Mouse (Mus musculus) kidney, adult 9 months (tissue): Measurements from ENCODE around the gene Asb5.
"Not testable (repeated sequence)": the region's sequence is repeated elsewhere in the genome, so short reads cannot be mapped to it uniquely, and the experiment has no call there.

Experiments
- DNase-seq: peaks from one replicate; pipeline ENCODE4 v3.0.0; 2022

Asb5 gene

DNA sequence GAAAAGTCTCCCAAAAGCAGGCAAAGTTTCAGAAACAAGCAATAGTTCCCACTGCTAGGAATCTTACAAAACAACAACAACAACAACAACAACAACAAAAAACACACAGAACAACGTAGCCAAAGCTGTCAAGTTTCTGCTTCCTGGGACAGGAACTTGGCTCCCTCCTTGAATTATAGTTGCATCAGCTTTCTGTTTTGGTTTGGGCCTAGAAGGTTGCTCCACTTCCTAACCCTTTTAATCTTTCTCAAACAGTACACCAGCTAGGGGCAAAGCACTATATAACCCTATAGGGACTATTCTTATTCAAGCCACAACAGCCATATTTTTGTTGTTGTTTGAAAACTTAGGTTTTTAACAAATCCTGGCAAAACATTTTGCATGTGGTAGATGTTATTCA, 12.0 kb downstream of the Asb5 start:
- DNase-seq, result no peak

DNA sequence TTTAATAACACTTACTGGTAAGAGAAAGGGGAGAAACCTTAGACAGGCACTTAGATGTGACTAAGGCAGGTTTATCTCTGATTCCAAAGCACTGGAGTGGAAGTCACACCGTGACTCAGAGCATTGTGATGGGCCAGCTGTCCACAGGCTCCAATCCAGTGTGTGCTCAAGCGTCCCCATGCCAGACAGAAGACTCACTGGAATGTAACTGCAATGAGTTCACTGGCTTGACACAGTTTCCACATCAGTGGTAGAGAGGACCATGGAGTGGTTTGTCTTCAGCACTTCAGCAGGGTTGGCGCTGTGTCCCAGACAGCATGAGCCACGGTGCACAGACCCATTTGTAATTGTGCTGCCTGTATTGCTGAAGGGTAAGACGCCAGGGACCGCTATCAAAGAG, 19.0 kb downstream of the Asb5 start:
- DNase-seq, result no peak

DNA sequence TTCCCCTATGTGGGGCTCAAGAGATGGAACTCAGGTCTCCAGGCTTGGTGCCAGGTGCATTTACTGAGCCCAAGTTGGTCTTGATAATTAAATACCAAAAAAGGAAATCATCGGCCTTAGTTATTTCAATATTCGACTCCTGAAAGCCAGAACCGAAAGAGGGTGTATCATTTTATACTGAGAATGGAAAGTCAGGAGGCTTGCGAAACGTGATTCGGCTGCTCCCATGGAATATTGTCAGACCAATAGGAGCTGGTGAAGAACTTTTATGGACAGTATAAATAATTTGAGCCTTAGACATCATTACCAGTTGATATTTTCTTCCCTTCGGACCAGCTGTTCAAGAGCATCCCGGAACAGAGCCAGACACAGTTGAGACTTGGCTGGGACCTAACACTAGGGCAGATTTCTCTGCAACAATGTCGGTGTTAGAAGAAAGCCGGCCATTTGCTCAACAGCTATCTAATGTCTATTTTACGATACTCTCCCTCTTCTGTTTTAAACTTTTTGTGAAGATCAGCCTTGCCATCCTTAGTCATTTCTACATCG, 20.7 kb downstream of the Asb5 start:
- DNase-seq, result no peak

DNA sequence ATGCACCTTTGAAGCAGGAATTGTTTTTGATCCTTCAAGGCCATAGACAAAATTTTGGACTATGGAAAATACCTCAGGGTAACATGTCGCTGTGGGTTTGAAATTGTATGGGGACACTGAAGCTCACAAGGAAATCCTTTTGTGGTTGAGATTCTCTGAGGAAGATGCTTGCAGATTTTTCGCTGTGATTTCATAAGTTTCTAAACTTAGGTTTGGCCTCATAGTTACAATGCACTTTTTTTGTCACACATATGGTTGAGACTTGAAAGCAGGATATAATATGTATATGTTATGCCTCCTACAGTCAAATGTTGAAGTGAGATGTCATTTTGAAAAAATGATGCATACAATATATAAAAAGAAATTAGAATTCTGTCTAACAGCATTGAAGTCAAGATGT, 25.5 kb downstream of the Asb5 start:
- no peak for DNase-seq

DNA sequence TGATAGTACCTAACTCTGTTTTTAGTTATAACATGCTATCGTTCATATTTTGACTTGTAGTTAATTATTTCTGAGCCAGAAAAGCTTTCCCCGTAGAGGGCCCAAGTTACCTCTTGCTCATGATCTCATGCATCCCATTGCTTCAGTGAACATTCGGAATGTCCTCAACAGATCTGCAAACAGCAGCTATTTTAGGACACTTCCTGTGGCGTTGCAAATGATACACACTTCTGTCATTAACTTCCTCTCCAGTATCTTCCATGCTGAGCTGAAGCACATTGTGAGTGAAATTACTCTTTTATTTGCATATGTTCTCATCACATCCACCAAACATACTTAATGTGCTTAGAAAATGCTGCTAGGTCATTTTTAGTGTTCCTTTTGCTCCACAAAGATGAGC, 32.8 kb downstream of the Asb5 start:
- DNase-seq, result peak; percentile 12

DNA sequence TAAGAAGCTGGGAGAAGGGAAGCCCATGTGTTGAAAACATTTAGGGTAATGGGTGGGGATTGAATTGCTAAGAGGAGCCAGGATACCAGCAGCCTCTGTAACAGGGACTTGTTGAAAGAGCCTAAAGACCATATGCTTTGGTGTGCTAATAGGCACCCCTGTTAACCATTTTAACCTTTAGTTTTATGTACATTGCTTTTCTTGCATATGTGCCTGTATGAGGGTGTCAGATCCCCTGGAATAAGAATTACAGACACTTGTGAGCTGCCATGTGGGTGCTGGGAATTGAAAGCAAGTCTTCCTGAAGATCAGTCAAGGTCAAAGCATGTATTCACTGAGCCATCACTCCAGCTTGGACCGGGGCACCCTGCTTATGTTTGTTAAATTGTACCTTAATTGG, 35.8 kb downstream of the Asb5 start:
- DNase-seq, result no peak

DNA sequence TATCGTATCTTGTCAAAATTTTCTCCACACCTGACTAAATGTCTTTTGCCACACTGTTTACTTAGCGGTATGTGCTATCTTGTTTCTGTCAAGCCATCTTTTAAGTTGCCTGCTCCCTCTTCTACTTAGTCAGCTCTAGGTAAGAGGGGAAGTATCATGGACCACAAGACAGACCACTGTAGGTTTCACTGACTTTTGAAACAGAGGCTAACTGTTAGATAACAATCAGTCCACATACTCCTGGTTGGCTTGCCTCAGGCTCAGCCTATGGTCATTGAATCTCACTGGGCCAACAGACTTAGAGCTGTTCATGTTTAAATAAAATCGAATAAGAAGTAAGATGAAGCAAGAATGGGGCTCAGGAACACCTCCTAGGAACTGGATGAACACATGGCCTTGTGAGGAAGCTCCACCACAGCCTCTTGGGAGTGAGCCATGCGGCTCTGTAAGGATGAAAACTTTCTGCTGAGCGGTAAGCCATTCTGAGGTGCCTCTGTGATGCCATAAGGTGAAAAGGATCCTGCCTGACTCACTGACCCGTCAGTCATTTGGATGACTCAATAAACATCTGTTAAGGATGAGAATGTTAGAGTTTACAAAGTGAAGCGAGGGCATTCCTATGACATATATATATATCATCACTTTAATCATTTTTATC, 36.4 kb downstream of the Asb5 start:
- DNase-seq, result no peak

DNA sequence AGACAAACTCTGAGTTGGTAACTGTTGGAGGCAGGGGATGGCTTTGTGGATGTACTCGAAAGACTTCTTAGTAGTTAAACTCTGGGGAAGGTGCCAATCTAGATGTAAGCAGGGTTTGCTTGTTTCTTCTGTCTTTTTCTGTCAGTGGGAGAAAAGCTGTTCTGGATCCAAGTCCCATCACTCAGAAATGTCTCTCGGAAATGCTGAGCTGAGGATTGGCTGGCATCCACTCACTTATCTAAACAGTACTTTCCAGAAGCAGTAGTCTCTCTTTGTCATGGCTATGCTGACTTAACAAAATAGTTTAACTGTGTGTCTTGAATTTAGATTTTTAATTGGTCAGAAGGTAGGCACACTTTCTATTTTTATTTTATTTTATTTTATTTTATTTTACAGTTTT, 37.8 kb downstream of the Asb5 start:
- no peak for DNase-seq

DNA sequence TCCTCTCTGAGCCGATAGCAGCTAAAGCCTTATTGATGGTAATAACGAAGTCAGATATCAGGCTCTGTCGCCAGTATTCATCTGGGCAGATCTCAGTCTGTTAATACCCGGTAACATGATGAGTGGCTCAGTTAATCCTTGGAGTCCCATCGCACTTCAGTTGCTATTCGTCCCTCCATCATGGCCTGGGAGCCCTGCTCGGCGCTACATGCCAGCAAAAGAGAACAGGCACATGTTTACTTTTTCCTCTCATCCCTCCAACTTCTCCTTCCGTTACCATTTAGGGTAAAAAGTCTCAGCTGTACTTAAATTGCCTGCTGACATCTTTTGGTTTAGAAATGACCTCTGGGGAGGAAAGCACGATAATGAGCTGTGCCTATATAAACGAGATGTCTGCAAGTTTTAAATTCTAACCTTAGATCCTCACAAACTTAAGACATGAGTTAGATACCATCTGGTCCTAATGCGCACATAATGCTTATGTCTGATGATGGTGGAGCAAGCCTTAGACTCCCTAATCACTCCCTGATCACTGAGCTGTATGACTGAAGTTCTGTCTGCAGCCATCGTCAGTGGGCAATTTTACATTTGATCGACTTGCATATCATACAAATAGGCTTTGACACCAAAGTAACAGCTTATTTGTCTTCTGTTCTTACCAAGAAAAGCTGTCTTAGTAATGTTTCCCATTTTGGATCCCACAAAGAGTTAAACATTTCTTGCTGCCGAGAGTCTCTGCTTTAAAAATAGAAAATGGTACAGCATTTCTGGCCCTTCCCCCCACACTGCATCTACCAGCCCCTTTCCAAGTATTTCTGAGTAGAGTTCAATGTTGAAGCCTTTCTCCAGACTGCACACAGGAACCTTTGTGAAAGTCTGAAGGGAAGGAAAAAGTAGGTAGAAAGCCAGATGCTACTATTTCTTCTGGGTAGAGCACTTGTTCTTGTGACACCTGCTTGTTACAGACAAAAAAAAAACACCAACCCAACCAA, 41.5 kb downstream of the Asb5 start:
- no peak for DNase-seq

DNA sequence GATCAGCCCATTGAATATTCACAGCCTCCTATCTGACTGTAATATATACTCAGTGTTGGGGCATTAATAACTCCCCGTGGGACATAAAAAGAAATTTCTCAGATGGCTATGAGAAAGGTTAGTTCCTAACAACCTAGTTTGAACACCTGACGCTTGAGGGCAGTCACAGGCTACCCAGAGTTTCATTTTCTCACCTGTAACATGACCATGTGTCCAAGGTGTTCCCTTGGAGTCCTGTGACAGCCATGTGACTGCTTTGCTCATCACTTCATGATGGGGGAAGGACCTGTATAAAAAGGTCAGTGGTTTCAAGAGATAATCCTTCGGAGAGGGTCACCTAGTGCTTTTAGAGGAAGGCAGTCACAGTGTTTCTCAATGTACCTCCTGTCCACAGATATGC, 52.1 kb downstream of the Asb5 start:
- no peak for DNase-seq

DNA sequence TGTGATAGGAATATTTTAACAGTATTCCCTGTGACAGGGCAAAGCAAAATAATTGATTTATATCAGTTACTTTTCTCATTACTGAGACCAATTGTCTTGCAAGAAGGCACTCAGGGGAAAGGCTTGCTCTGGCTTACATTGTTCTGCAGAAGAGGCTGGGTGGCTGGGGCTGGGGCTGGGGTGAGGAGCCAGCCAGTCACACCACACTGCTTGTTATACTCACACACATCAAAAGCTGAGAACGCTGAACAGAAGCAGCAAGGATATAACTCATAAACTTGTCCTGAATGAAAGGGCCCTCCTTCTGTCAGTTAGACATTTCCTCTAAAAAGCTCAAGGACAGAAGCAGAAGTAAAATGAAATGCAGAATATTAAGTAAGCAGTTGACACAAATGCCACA, 53.5 kb downstream of the Asb5 start:
- DNase-seq, result no peak

DNA sequence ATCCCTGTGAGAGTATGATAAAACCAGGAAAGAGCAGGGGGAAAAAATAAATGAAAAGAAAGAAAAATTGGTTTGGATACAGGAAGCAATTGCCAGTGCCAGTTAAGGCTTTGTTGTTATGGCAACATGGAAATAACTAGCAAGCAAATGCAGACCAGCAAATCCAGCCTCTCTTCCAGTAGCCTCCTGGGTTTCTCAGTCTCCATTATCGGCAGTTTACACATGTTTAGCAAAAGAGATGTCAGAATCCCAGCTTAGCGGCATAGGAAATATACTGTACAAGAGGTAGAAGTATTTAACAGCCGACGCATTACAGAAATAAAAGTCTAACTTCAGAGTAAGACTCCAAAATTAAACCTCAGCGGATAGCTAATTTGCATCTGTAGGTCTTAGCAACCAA, 65.3 kb downstream of the Asb5 start:
- no peak for DNase-seq

DNA sequence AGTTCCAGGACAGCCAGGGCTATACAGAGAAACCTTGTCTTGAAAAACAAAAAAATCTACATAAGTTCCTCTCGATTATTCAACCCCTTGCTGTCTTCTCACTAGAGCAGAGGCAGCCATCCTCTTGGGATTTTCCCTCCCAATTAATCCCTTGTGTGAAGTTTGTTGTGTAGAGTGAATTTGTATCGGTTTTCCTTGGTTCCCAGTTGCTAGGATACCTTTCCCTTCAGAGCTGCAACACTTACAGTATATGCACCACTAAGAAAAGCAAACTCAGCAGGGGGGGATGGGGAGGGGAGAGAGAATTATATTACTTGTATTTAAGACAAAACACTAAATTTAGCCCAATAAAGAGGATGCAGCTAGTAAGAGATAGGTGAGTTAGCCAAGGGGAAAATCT, 66.7 kb downstream of the Asb5 start:
- DNase-seq, result no peak

DNA sequence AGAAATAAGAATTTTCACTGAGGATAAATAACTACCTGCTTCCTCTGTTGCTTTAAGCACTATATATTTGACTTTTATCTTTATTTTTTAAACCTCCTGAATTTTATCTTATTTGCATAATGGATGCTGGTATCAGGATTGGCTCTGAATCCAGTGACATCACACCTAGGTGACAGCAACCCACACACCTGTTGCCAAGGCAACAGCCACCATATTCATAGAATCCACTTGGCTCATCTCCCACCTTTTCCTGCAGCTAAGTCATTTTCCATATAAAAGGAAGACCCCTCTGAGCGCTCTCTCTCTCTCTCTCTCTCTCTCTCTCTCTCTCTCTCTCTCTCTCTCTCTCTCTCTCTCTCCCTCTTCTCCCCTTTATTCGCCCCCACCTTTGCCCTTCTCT, 67.6 kb downstream of the Asb5 start:
- DNase-seq, result no peak

DNA sequence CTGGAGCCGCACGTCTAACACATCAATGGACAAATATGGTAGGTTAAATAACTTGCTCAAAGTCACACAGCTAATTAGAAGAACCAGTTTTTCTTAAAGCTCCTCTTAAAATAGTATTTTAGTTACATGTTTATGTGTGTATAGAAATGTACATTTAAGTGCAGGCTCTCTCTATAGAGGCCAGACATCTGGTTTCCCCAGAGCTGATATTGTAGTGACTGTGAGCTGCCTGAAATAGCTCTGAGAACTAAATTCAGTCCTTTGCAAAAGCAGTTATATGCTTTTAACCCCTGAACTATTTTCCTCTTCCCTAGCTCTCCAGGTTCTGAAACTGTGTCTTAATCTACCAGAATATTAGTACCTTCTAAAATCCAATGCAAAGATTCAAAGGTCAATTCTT, 68.0 kb downstream of the Asb5 start:
- no peak for DNase-seq

DNA sequence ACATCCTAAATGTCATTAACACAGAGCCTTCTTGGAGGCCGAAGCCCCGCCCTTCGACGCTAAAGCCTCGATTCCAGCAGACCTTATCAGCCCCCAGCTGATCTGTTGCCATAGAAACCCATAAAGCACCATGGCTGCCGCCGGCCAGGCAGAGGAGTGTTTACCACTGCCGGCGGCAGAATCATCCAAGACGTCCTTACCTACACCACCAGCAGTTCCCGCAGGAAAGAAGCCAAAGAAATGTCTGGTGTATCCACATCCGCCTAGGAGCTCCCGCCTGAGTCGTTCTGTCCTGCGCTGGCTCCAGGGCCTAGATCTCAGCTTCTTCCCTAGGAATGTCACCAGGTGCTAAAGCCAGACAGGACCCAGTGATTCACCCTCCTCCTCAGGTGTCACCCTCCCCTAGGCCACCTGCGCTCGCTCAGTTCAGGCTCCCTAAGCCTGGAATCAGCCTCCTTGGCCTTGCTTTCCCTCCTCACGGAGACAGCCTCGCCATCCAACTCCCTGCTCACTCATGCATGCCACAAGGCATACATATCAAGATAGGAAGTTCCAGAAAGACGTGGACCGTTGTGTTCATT, 71.4 kb downstream of the Asb5 start, which contains the start of gene Spata4:
TSS of gene Spata4 (plus strand) at position 111 of the 581 bp plus-strand sequence.
- DNase-seq, result no peak

DNA sequence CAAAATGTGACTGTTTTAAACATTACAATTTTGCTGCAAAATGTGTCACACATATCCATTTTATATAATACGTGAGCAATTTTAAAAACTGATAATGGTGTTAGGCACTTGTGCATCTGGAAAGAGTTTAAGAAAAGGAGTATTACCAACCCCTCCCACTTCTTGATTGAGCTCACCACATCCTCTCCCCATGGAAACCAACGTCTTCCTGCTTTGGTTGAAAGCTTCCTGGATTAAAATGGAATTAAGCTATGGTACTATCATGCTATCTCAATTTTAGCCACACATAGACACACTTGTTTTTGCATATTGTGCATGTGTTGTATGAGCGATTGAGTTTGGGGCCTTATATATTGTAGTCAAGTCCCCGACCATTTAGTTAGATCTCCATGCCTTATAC, 74.1 kb downstream of the Asb5 start:
- no peak for DNase-seq

DNA sequence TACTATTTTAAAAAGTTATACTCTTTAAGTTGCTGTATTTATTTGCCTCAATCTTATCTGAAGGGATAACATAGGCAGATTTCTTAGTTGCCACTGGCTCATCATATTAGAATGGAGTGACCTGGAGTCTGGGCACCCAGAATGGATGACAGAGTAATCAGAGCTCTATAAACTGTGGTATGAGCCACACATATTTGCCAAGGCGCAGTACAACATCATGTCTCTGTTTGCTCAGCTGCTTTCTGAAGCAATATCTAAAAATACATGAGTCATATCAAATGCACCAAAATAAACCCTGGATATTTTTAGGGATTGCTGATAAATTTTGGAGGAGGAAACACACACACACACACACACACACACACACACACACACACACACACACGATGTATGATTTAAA, 80.0 kb downstream of the Asb5 start:
- DNase-seq, result no peak

DNA sequence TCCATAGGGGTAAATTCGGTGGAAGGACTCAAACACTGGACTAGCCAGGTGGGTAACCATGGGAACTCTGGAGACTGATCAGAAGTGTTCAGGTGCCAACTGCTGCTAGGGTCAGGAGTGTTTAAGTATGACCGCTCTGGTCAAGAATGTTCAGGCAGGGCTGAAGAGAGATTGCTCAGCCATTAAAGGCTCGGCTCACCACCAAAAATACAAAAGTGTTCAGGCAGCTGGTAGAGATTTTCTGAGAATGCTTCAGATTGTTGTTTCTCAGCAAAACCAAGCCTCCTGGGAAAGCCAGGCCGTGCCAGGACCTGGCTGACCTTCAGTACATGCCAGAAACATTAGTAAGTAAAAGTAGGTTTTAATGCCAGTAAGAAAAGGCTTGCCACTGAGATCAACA, 80.9 kb downstream of the Asb5 start:
- peak; percentile 41 for DNase-seq

DNA sequence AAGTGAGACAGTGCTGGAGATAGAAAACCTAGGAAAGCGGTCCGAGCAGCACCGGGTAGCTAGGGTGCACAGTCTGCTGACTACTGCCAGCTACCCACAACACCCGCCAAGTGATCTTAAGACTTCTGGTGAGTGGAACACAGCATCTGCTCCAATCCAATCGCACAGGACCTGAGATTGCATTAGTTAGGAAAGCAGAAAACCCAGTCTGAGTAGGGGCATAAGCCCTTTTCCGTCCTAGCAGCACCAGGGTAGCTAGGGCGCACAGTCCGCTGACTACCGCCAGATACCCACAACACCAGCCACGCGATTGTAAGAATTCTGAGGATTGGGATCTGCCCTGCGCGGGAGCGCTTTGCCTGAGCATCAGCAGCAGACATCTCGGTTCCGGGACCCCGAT, 87.3 kb downstream of the Asb5 start:
- not testable (repeated sequence) for DNase-seq
